Mouse (Mus musculus): ENCODE results near the gene Pxt1. TPM values are rescaled to one million over a fixed set of nuclear protein-coding genes. Genes with fewer than 3 reads are reported as not detected.

Pxt1 gene
- total RNA-seq, 2 experiments from 2014 or later = not detected

DNA sequence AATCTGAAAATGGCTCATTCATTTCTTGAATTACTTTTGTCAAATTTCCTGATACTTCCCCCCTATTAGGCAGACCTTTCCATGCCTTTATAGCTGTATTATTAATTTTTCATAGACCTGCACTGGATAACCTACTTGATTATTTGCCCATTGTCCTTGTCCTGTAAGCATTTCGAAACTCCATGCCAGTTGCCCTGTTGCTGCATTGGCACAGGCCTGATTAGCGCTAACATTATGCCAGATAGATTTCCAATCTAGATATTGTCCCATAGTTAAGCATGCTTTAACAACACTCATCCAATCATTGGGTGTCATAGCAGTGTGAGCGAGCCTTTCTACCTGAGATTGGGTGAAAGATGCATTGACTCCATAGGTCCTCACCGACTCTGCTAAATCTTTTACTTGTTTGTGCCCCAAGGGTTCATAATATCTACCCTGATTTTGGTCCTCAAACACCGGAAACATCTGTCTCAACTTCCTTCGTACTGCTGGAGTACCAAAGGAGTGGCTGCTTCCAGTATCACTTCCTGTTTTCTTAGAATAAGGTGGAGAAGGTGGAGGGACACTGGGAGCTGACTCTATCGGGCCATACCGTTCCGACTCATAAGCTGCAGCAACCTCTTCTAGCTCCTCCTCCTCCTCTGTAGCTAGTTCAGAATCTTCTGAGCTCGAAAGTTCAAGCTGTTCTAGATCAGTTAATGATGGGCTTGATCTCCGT, 49.4 kb downstream of the Pxt1 start:
- no peak for DNase-seq
- intact Hi-C loops (cut with DNase I; ENCODE audit: low total_unique reads) = no loop called here

DNA sequence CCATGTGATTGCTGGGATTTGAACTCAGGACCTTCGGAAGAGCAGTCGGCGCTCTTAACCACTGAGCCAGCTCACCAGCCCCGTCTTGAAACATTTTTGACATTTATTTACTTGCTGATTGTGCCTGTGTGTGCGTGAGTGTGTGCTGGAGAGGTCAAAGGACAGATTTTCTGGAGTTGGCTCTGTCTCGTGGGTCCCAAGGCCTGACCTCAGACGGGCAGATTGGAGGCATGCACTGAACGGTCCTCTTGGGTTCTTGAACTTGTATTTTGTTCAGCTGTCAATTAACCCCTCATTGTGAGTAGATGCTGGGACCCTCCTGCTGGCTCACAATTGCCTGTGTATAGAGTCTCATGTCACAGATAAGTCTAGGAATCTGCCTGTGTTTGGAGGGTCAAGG, 57.4 kb downstream of the Pxt1 start:
- intact Hi-C loops (cut with DNase I; ENCODE audit: low total_unique reads) = loop anchor here (5.0 kb wide), 1 partner anchor 36 kb away; no protein-coding TSS in a partner anchor
- no peak for DNase-seq

DNA sequence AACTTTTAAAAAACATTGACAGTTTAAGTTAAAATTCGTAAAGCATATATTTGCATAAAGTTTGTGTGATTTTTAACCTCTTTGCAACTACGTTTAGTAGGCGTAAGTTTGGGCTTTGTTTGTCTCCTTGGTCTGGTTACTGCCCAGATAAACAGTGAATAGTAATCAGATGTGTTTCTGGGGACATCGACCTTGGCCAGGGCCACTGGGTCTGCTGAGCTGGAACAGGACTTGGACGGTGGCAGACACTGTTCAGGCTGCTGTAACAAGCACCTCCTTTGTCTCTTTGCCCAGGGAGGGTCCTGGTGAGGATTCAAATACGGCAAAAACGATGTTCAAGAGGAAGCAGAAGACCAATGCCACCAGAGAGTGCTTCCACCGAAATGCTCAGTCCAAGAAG, 58.4 kb downstream of the Pxt1 start:
- intact Hi-C loops (cut with DNase I; ENCODE audit: low total_unique reads) = loop anchor here (5.0 kb wide), 1 partner anchor 37 kb away; no protein-coding TSS in a partner anchor
- DNase-seq = no peak

Other genes starting within 250 kb of the Pxt1 start
- under 1 TPM in 1 of 2 experiments, not detected in 1; 0.53 TPM for gene AC170998.1, start 217.8 kb downstream of the Pxt1 start, total RNA-seq (2021)
- under 1 TPM; 0.24 to 0.39 TPM for gene Mapk13, start 174.5 kb downstream of the Pxt1 start, total RNA-seq (2021)
- 10 to 100 TPM; 14.5 to 15.0 TPM for gene Brpf3, start 142.8 kb downstream of the Pxt1 start, total RNA-seq (2021)
- under 1 TPM in 1 of 2 experiments, not detected in 1; 0.04 TPM for gene Pnpla1, start 85.4 kb downstream of the Pxt1 start, total RNA-seq (2021)
- gene 4930539E08Rik, start 28.5 kb downstream of the Pxt1 start, total RNA-seq (2021) = under 1 TPM in 1 of 2 experiments, not detected in 1; 0.04 TPM
- gene Kctd20, start 8.1 kb upstream of the Pxt1 start, total RNA-seq (2021) = 10 to 100 TPM; 36.8 to 39.4 TPM
- gene Stk38, start 64.2 kb upstream of the Pxt1 start, total RNA-seq (2021) = 10 to 100 TPM; 25.3 to 29.0 TPM
- gene Srsf3, start 88.8 kb upstream of the Pxt1 start, total RNA-seq (2021) = 10 to 100 TPM; 50.7 to 52.3 TPM
- gene Cdkn1a, start 147.1 kb upstream of the Pxt1 start, total RNA-seq (2021) = 10 to 100 TPM; 24.1 to 70.7 TPM
- gene Rab44, start 170.3 kb upstream of the Pxt1 start, total RNA-seq (2021) = 1 to 10 TPM; 1.2 to 1.6 TPM

Data from gastrocnemius, postnatal 14 days (tissue).